Comparison of ENCODE assay signal across 10 mouse cellular contexts in the genomic region with DNA sequence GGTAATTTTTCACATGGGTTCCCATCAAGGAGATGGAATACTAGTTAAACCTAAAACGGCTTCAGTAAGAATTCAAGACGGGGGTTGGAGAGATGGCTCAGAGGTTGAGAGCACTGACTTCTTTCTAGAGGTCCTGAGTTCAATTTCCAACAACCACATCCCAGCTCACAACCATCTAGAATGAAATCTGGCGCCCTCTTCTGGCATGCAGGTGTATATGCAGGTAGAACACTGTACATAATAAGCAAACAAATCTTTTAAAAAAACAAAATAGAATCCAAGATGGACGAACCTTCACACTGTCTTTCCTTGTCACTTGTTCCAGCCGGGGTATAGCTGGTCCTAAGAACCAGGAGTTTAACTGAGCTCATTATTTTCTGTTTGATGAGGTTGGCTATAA. TPM values are rescaled to one million over a fixed set of nuclear protein-coding genes. Genes with fewer than 3 reads are reported as not detected.
DNase-seq lines count a peak whose midpoint lies in the region; ATAC-seq and TF ChIP-seq lines count a peak whose summit lies in the region.
"Had no signal": no experiment of that assay in that cellular context is flagged by ENCODE, and none has a peak within 500 bp of the region (broad histone marks: within the 10 kb centered on the region; RNA-seq: fewer than 3 reads in every experiment).

No protein-coding gene starts in this region.

- H3K9me3 ChIP-seq in heart, embryonic 12.5 days (replicated peaks) = 0 out of 2 replicates have a peak, but pooled peaks cover 4% of the 10 kb centered on the region
- no peaks in the 10 kb centered on the region for H3K9me3 ChIP-seq in liver, embryonic 14.5 days (ENCODE audit: control insufficient read depth, low read length)
- H3K9me3 ChIP-seq: embryonic facial prominence, embryonic 13.5 days; heart, embryonic 13.5 days had no signal

- 66% methylated on average over 5 of the region's 5 CpGs for WGBS in heart, adult 2 months
- WGBS in heart, embryonic 12.5 days = 54% methylated on average over 5 of the region's 5 CpGs
- 71% methylated on average over 5 of the region's 5 CpGs for WGBS in thymus, adult 2 months
- 39% methylated on average over 5 of the region's 5 CpGs for WGBS in liver, embryonic 14.5 days (ENCODE audit: insufficient replicate concordance)

- H3K79me2 ChIP-seq in heart, adult 2 months (replicated peaks; ENCODE audit: control insufficient read depth, insufficient read depth, low read length) = no peaks in the 10 kb centered on the region

- intact Hi-C loops in heart, adult 2 months (cut with DNase I) = no loop called here
- intact Hi-C loops in heart, postnatal 25 days (cut with DNase I) = no loop called here

- H3K36me3 ChIP-seq in heart, adult 2 months (ENCODE audit: control insufficient read depth, insufficient read depth, low read length) = no peaks in the 10 kb centered on the region
- H3K36me3 ChIP-seq in heart, embryonic 12.5 days = no peaks in the 10 kb centered on the region
- no peaks in the 10 kb centered on the region for H3K36me3 ChIP-seq in thymus, adult 2 months (ENCODE audit: control insufficient read depth, insufficient read depth, low read length)
- H3K36me3 ChIP-seq in liver, embryonic 14.5 days (replicated peaks; ENCODE audit: control insufficient read depth, insufficient read depth, low read depth) = no peaks in the 10 kb centered on the region
- H3K36me3 ChIP-seq: embryonic facial prominence, embryonic 13.5 days; heart, embryonic 13.5 days had no signal

- no peak for TF ChIP-seq EP300 in heart, adult 2 months (IDR thresholded peaks at IDR 0.05; ENCODE audit: insufficient read depth, low read depth, low read length)
- no peak for TF ChIP-seq EP300 in liver, embryonic 14.5 days (IDR thresholded peaks at IDR 0.05; ENCODE audit: low read depth)

- no peak for ATAC-seq in heart, embryonic 12.5 days (ENCODE audit: insufficient number of reproducible peaks, low FRiP score)
- no peak for ATAC-seq in liver, embryonic 14.5 days (ENCODE audit: insufficient read depth)

- no peak for DNase-seq in heart, adult 2 months
- DNase-seq in thymus, adult 2 months = peak; percentile 30
- no peak for DNase-seq in thymus, adult 18-20 months
- DNase-seq in liver, embryonic 14.5 days (ENCODE audit: low read depth in 3 of 3, low spot score in 3 of 3) = peak in 2 of 3 experiments; percentile 28 to 40
- DNase-seq in urinary bladder, postnatal 14 days (ENCODE audit: low spot score) = no peak
- DNase-seq in right cerebral cortex, postnatal 10 days (ENCODE audit: low spot score in 2 of 2) = no peak
- no peak for DNase-seq in heart, postnatal 25 days (ENCODE audit: low spot score)

- no peak overlapping the region for H3K4me3 ChIP-seq in heart, adult 2 months
- H3K4me3 ChIP-seq in heart, embryonic 12.5 days = no peak overlapping the region
- no peak overlapping the region for H3K4me3 ChIP-seq in thymus, adult 2 months (ENCODE audit: control insufficient read depth, insufficient read depth, low read length)
- no peak overlapping the region for H3K4me3 ChIP-seq in liver, embryonic 14.5 days (ENCODE audit: insufficient read depth in 1 of 2, low read depth in 2 of 2, low read length in 2 of 2)
- H3K4me3 ChIP-seq: embryonic facial prominence, embryonic 13.5 days; heart, embryonic 13.5 days had no signal

- H3K27me3 ChIP-seq in heart, adult 2 months (ENCODE audit: control insufficient read depth, insufficient read depth, low read length) = no peaks in the 10 kb centered on the region
- H3K27me3 ChIP-seq in heart, embryonic 12.5 days (replicated peaks) = no peaks in the 10 kb centered on the region
- H3K27me3 ChIP-seq in thymus, adult 2 months (ENCODE audit: control insufficient read depth, insufficient read depth, low read length) = no peaks in the 10 kb centered on the region
- H3K27me3 ChIP-seq in liver, embryonic 14.5 days (ENCODE audit: control insufficient read depth, insufficient read depth, low read length) = no peaks in the 10 kb centered on the region
- H3K27me3 ChIP-seq: embryonic facial prominence, embryonic 13.5 days; heart, embryonic 13.5 days had no signal

- no peak for TF ChIP-seq POLR2A in heart, adult 2 months (IDR thresholded peaks at IDR 0.05; ENCODE audit: insufficient read depth, low read depth, low read length)
- no peak for TF ChIP-seq POLR2A in thymus, adult 2 months (IDR thresholded peaks at IDR 0.05; ENCODE audit: control insufficient read depth, extremely low read depth, insufficient read depth, low read length, poor library complexity)

- H3K9ac ChIP-seq in heart, adult 2 months (ENCODE audit: low read depth, low read length) = no peak overlapping the region
- H3K9ac ChIP-seq in heart, embryonic 12.5 days = no peak overlapping the region
- no peak overlapping the region for H3K9ac ChIP-seq in liver, embryonic 14.5 days (replicated peaks)
- H3K9ac ChIP-seq: embryonic facial prominence, embryonic 13.5 days; heart, embryonic 13.5 days had no signal

- no peak overlapping the region for H3K27ac ChIP-seq in heart, adult 2 months
- no peak overlapping the region for H3K27ac ChIP-seq in heart, embryonic 12.5 days (ENCODE audit: poor library complexity, severe bottlenecking)
- no peak overlapping the region for H3K27ac ChIP-seq in thymus, adult 2 months (ENCODE audit: control insufficient read depth, insufficient read depth, low read length)
- no peak overlapping the region for H3K27ac ChIP-seq in liver, embryonic 14.5 days
- H3K27ac ChIP-seq: embryonic facial prominence, embryonic 13.5 days; heart, embryonic 13.5 days had no signal

- H3K4me1 ChIP-seq in heart, adult 2 months (ENCODE audit: control insufficient read depth, insufficient read depth, low read length) = no peaks in the 10 kb centered on the region
- no peaks in the 10 kb centered on the region for H3K4me1 ChIP-seq in heart, embryonic 12.5 days (replicated peaks)
- no peaks in the 10 kb centered on the region for H3K4me1 ChIP-seq in thymus, adult 2 months (replicated peaks; ENCODE audit: control insufficient read depth, insufficient read depth, low read length)
- H3K4me1 ChIP-seq in liver, embryonic 14.5 days (replicated peaks; ENCODE audit: control insufficient read depth in 2 of 2, insufficient read depth in 2 of 2, low read length in 1 of 2) = no peaks in the 10 kb centered on the region
- H3K4me1 ChIP-seq: embryonic facial prominence, embryonic 13.5 days; heart, embryonic 13.5 days had no signal

- no peak overlapping the region for H3K4me2 ChIP-seq in heart, embryonic 12.5 days
- H3K4me2 ChIP-seq in liver, embryonic 14.5 days (ENCODE audit: low read depth) = no peak overlapping the region
- H3K4me2 ChIP-seq: embryonic facial prominence, embryonic 13.5 days; heart, embryonic 13.5 days had no signal

- TF ChIP-seq CTCF in heart, adult 2 months (IDR thresholded peaks at IDR 0.05) = peak; percentile 60
- TF ChIP-seq CTCF in thymus, adult 2 months (IDR thresholded peaks at IDR 0.05; ENCODE audit: borderline replicate concordance, control insufficient read depth, extremely low read depth, insufficient read depth, low read length, poor library complexity) = no peak
- peak; percentile 72 for TF ChIP-seq CTCF in liver, embryonic 14.5 days (IDR thresholded peaks at IDR 0.05; ENCODE audit: low read depth)

RNA-seq across cellular contexts. Expression of a gene that starts 24.4 kb away (rescaled TPM):
- 10 to 100 TPM; 20.2 to 22.6 TPM for total RNA-seq in heart, adult 2 months (2021)
- 3.5 and 7.3 TPM in 2 replicates for polyA plus RNA-seq in heart, adult 2 months (2012; rRNA removed)
- polyA plus RNA-seq in heart, embryonic 12.5 days (2016; fragmentation: Nextera tagmentation; extraction: Ambion mirVana) = 21.2 and 21.5 TPM in 2 replicates
- polyA plus RNA-seq in thymus, adult 2 months (2012; rRNA removed) = 7.9 and 8.9 TPM in 2 replicates
- 2.3 and 2.8 TPM in 2 replicates for polyA plus RNA-seq in liver, embryonic 14.5 days (2012; rRNA removed)
- 2.6 and 3.2 TPM in 2 replicates for polyA plus RNA-seq in liver, embryonic 14.5 days (2014; fragmentation: Nextera tagmentation; extraction: Ambion mirVana)
- 10 to 100 TPM; 16.4 to 21.5 TPM for total RNA-seq in heart, postnatal 25 days (2021)

RNA-seq across cellular contexts. Expression of a gene that starts 28.8 kb away (rescaled TPM):
- 10 to 100 TPM; 72.2 to 75.5 TPM for total RNA-seq in heart, adult 2 months (2021)
- 16.7 and 32.7 TPM in 2 replicates for polyA plus RNA-seq in heart, adult 2 months (2012; rRNA removed)
- polyA plus RNA-seq in heart, embryonic 12.5 days (2016; fragmentation: Nextera tagmentation; extraction: Ambion mirVana) = 82.5 and 91.4 TPM in 2 replicates
- 141 and 226 TPM in 2 replicates for polyA plus RNA-seq in thymus, adult 2 months (2012; rRNA removed)
- polyA plus RNA-seq in liver, embryonic 14.5 days (2012; rRNA removed) = 36.8 and 89.3 TPM in 2 replicates
- polyA plus RNA-seq in liver, embryonic 14.5 days (2014; fragmentation: Nextera tagmentation; extraction: Ambion mirVana) = 34.6 and 35.5 TPM in 2 replicates
- total RNA-seq in heart, postnatal 25 days (2021) = 10 to 100 TPM; 81.5 to 86.2 TPM

Comparison
In these comparisons a context has a peak if more than half of its experiments do, and no peak if none do; other contexts are left out.
1. DNase-seq: peak in thymus, adult 2 months (single experiment) and liver, embryonic 14.5 days (2 of 3); none in heart, adult 2 months (0 of 2), thymus, adult 18-20 months (0 of 2), urinary bladder, postnatal 14 days (single experiment), right cerebral cortex, postnatal 10 days (0 of 2) and heart, postnatal 25 days (single experiment).